Mouse (Mus musculus) thymus, adult 2 months (tissue): ENCODE data around the gene Rplp2.

Experiments used
- CTCF ChIP-seq: fragments of 200-500 bp; IDR thresholded peaks from 2 replicates; pipeline ENCODE4 v1.5.1; 2012; ENCODE audit warnings: mild to moderate bottlenecking, control low read depth, low read length, moderate library complexity, borderline replicate concordance; ENCODE audit not compliant: control insufficient read depth, poor library complexity, insufficient read depth; ENCODE audit errors: extremely low read depth
- POLR2A ChIP-seq: fragments of 200-500 bp; IDR thresholded peaks from 2 replicates; pipeline ENCODE4 v1.6.1; 2012; ENCODE audit warnings: mild to moderate bottlenecking, low read length, control low read depth, moderate library complexity; ENCODE audit not compliant: control insufficient read depth, poor library complexity, insufficient read depth; ENCODE audit errors: extremely low read depth

- TF ChIP-seq CTCF (no peak), POLR2A (no peak)
These were observed 38.4 kb downstream of the Rplp2 start for GRCm38 (mm10) chr7:141485606-141486005.
